Mouse (Mus musculus): ENCODE measurements around the gene Ntsr1. TPM values are rescaled to one million over a fixed set of nuclear protein-coding genes. Genes with fewer than 3 reads are reported as not detected.
A peak's percentile ranks its signal among the peaks of the same experiment; 100 is the strongest.

Ntsr1 gene
- polyA plus RNA-seq (2012; rRNA removed), result 0.79 and 1.3 TPM in 2 replicates

GRCm38 (mm10) chr2:180499741-180500140 lies at the start of gene Ntsr1:
Ntsr1 (plus strand) TSS chr2:180499976.
- 1% methylated on average over 30 of the region's 30 CpGs for WGBS
- DNase-seq, result no peak
- no peak within 1 kb of the TSS for H3K27ac ChIP-seq (ENCODE audit: insufficient read depth, low read length)
- TF ChIP-seq POLR2A (IDR thresholded peaks at IDR 0.05; ENCODE audit: borderline replicate concordance, insufficient read depth, low read length) (no peak), CTCF (IDR thresholded peaks at IDR 0.05; ENCODE audit: borderline replicate concordance, insufficient read depth, low read depth, low read length) (no peak)
- H3K4me3 ChIP-seq (replicated peaks; ENCODE audit: insufficient read depth, low read depth, low read length), result peak within 1 kb of the TSS; percentile 0
- no peaks in the 10 kb centered on the region; the same call in 1 of the 2 replicates for H3K27me3 ChIP-seq (ENCODE audit: control insufficient read depth, insufficient read depth, low read length)
- H3K4me1 ChIP-seq (ENCODE audit: control insufficient read depth, insufficient read depth, low read length), result peaks cover 12% of the 10 kb centered on the region

- H3K4me1 ChIP-seq (ENCODE audit: control insufficient read depth, insufficient read depth, low read length), result no peaks in the 10 kb centered on the region
- TF ChIP-seq CTCF (IDR thresholded peaks at IDR 0.05; ENCODE audit: borderline replicate concordance, insufficient read depth, low read depth, low read length) (no peak), POLR2A (IDR thresholded peaks at IDR 0.05; ENCODE audit: borderline replicate concordance, insufficient read depth, low read length) (no peak)
- WGBS, result 50% methylated on average over 5 of the region's 5 CpGs
- H3K4me3 ChIP-seq (replicated peaks; ENCODE audit: insufficient read depth, low read depth, low read length), result no peak overlapping the region
- no peaks in the 10 kb centered on the region for H3K27me3 ChIP-seq (ENCODE audit: control insufficient read depth, insufficient read depth, low read length)
- H3K27ac ChIP-seq (ENCODE audit: insufficient read depth, low read length), result no peak overlapping the region
- no peak for DNase-seq
These were observed 49.2 kb upstream of the Ntsr1 start for GRCm38 (mm10) chr2:180450529-180450928.

- H3K4me3 ChIP-seq (replicated peaks; ENCODE audit: insufficient read depth, low read depth, low read length), result peak within 1 kb of the TSS; percentile 78
- H3K4me1 ChIP-seq (ENCODE audit: control insufficient read depth, insufficient read depth, low read length), result no peaks in the 10 kb centered on the region
- peak; percentile 91 to 92 for DNase-seq
- no peaks in the 10 kb centered on the region for H3K27me3 ChIP-seq (ENCODE audit: control insufficient read depth, insufficient read depth, low read length)
- WGBS, result 3% methylated on average over 65 of the region's 65 CpGs
- H3K27ac ChIP-seq (ENCODE audit: insufficient read depth, low read length), result no peak within 1 kb of the TSS
- no peak for TF ChIP-seq CTCF (IDR thresholded peaks at IDR 0.05; ENCODE audit: borderline replicate concordance, insufficient read depth, low read depth, low read length)
- TF ChIP-seq POLR2A (IDR thresholded peaks at IDR 0.05; ENCODE audit: borderline replicate concordance, insufficient read depth, low read length), result peak; percentile 62
These were observed 43.8 kb upstream of the Ntsr1 start, which contains the start of gene Slco4a1 for GRCm38 (mm10) chr2:180455723-180456698. Slco4a1 (plus strand) TSS chr2:180456245.

- WGBS, result 2% methylated on average over 28 of the region's 28 CpGs
- peak overlapping the region; percentile 78 for H3K4me3 ChIP-seq (replicated peaks; ENCODE audit: insufficient read depth, low read depth, low read length)
- peak in 1 of 2 experiments; percentile 34 for DNase-seq
- no peaks in the 10 kb centered on the region for H3K27me3 ChIP-seq (ENCODE audit: control insufficient read depth, insufficient read depth, low read length)
- H3K4me1 ChIP-seq (ENCODE audit: control insufficient read depth, insufficient read depth, low read length), result no peaks in the 10 kb centered on the region
- TF ChIP-seq POLR2A (IDR thresholded peaks at IDR 0.05; ENCODE audit: borderline replicate concordance, insufficient read depth, low read length) (0 out of 2 replicates have a peak, but pooled peaks have one; percentile 9), CTCF (IDR thresholded peaks at IDR 0.05; ENCODE audit: borderline replicate concordance, insufficient read depth, low read depth, low read length) (no peak)
- no peak overlapping the region for H3K27ac ChIP-seq (ENCODE audit: insufficient read depth, low read length)
These were observed 43.1 kb upstream of the Ntsr1 start for GRCm38 (mm10) chr2:180456705-180457104.

GRCm38 (mm10) chr2:180457680-180458079 lies 42.1 kb upstream of the Ntsr1 start:
- Histone ChIP-seq H3K4me3 (replicated peaks; ENCODE audit: insufficient read depth, low read depth, low read length) (no peak overlapping the region), H3K4me1 (ENCODE audit: control insufficient read depth, insufficient read depth, low read length) (no peaks in the 10 kb centered on the region), H3K27me3 (ENCODE audit: control insufficient read depth, insufficient read depth, low read length) (no peaks in the 10 kb centered on the region), H3K27ac (ENCODE audit: insufficient read depth, low read length) (no peak overlapping the region)
- DNase-seq, result no peak
- WGBS, result 69% methylated on average over 2 of the region's 2 CpGs
- no peak for TF ChIP-seq POLR2A (IDR thresholded peaks at IDR 0.05; ENCODE audit: borderline replicate concordance, insufficient read depth, low read length)

GRCm38 (mm10) chr2:180459437-180459836 lies 40.3 kb upstream of the Ntsr1 start:
- H3K4me1 ChIP-seq (ENCODE audit: control insufficient read depth, insufficient read depth, low read length), result no peaks in the 10 kb centered on the region
- no peak overlapping the region for H3K4me3 ChIP-seq (replicated peaks; ENCODE audit: insufficient read depth, low read depth, low read length)
- TF ChIP-seq POLR2A (IDR thresholded peaks at IDR 0.05; ENCODE audit: borderline replicate concordance, insufficient read depth, low read length) (no peak), CTCF (IDR thresholded peaks at IDR 0.05; ENCODE audit: borderline replicate concordance, insufficient read depth, low read depth, low read length) (no peak)
- no peak overlapping the region for H3K27ac ChIP-seq (ENCODE audit: insufficient read depth, low read length)
- H3K27me3 ChIP-seq (ENCODE audit: control insufficient read depth, insufficient read depth, low read length), result no peaks in the 10 kb centered on the region
- no peak for DNase-seq
- WGBS, result 82% methylated on average over 4 of the region's 4 CpGs

- WGBS, result 62% methylated on average over 8 of the region's 8 CpGs
- DNase-seq, result no peak
- H3K4me1 ChIP-seq (ENCODE audit: control insufficient read depth, insufficient read depth, low read length), result no peaks in the 10 kb centered on the region
- no peak overlapping the region for H3K4me3 ChIP-seq (replicated peaks; ENCODE audit: insufficient read depth, low read depth, low read length)
- H3K27me3 ChIP-seq (ENCODE audit: control insufficient read depth, insufficient read depth, low read length), result no peaks in the 10 kb centered on the region
- no peak overlapping the region for H3K27ac ChIP-seq (ENCODE audit: insufficient read depth, low read length)
- no peak for TF ChIP-seq CTCF (IDR thresholded peaks at IDR 0.05; ENCODE audit: borderline replicate concordance, insufficient read depth, low read depth, low read length)
- TF ChIP-seq POLR2A (IDR thresholded peaks at IDR 0.05; ENCODE audit: borderline replicate concordance, insufficient read depth, low read length), result no peak
These were observed 39.0 kb upstream of the Ntsr1 start for GRCm38 (mm10) chr2:180460801-180461200.

GRCm38 (mm10) chr2:180462593-180462992 lies 37.2 kb upstream of the Ntsr1 start:
- DNase-seq, result no peak
- Histone ChIP-seq H3K27ac (ENCODE audit: insufficient read depth, low read length) (no peak overlapping the region), H3K4me1 (ENCODE audit: control insufficient read depth, insufficient read depth, low read length) (no peaks in the 10 kb centered on the region), H3K27me3 (ENCODE audit: control insufficient read depth, insufficient read depth, low read length) (no peaks in the 10 kb centered on the region), H3K4me3 (replicated peaks; ENCODE audit: insufficient read depth, low read depth, low read length) (no peak overlapping the region)
- TF ChIP-seq POLR2A (IDR thresholded peaks at IDR 0.05; ENCODE audit: borderline replicate concordance, insufficient read depth, low read length), result no peak
- TF ChIP-seq CTCF (IDR thresholded peaks at IDR 0.05; ENCODE audit: borderline replicate concordance, insufficient read depth, low read depth, low read length), result no peak
- 88% methylated on average over 8 of the region's 8 CpGs for WGBS
